Mouse (Mus musculus) bone marrow, adult 2 months (tissue): ENCODE measurements around the gene Rab6b.

Source experiments
- CTCF ChIP-seq: fragments of 200-500 bp; IDR thresholded peaks from 2 replicates; pipeline ENCODE4 v1.5.1; 2011; ENCODE audit warnings: low read length, control low read depth; ENCODE audit not compliant: control insufficient read depth, insufficient read depth
- POLR2A ChIP-seq: fragments of 200-500 bp; IDR thresholded peaks from 2 replicates; pipeline ENCODE4 v1.6.1; 2011; ENCODE audit warnings: low read depth, mild to moderate bottlenecking, control low read depth, low read length, borderline replicate concordance; ENCODE audit not compliant: control insufficient read depth

- TF ChIP-seq CTCF (no peak), POLR2A (no peak)
These were observed 68.7 kb downstream of the Rab6b start for GRCm38 (mm10) chr9:103180303-103180702.
